Mouse (Mus musculus): ENCODE data around the gene Ephx1.

DNA sequence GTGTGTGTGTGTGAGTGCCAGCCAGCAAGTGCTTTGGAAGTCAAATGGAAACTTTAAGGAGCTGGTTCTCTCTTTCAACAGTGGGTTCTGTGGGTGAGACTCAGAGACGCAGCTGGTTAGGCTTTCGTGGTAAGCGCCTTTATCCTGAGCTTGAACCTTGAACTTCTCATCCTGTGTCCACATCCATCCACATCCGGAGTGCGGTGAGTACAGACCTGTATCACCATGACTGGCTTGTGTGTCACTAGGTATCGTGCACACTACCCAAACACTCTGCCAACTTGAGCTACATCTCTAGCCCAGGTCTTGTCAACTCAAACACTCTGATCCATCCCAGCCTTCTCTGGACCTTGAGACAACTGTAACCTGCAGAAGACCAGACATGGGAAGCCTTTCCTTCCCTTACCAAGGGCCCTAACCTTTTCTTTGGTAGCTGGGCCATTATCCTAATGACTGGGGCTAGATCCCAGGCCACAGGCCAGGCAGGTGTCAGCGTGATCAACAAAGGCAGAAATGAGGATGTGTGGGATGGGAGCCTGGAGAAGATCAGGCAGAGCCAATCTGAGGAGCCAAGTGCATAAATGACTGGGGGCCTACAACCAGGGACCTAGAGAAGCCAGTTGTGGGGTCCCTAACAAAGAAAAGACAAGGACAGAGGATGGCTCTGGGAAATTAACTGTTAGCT, 79.8 kb downstream of the Ephx1 start:
- TF ChIP-seq CTCF (IDR thresholded peaks at IDR 0.05; ENCODE audit: control insufficient read depth, insufficient read depth, low read length) (no peak), POLR2A (IDR thresholded peaks at IDR 0.05; ENCODE audit: borderline replicate concordance, control insufficient read depth, low read depth, low read length) (no peak)

Measured in bone marrow, adult 2 months (tissue).